Mouse (Mus musculus) heart, embryonic 10.5 days (tissue): Measurements from ENCODE around the gene Myo5a. TPM values are rescaled to one million over a fixed set of nuclear protein-coding genes. Genes with fewer than 3 reads are reported as not detected.

Source experiments
- DNase-seq: peaks from one replicate; pipeline ENCODE4 v3.0.0-alpha.2; 2017; ENCODE audit warnings: low spot score
- H3K27ac ChIP-seq: fragments of 300-500 bp; sonication (generic); 2 replicates; pipeline ENCODE4 v1.5.1; 2016; ENCODE audit warnings: mild to moderate bottlenecking
- H3K27me3 ChIP-seq: fragments of 300-500 bp; sonication (generic); 2 replicates; pipeline ENCODE4 v1.6.1; 2016; ENCODE audit warnings: mild to moderate bottlenecking; ENCODE audit not compliant: poor library complexity, insufficient read depth, severe bottlenecking
- H3K36me3 ChIP-seq: fragments of 300-500 bp; sonication (generic); 2 replicates; pipeline ENCODE4 v1.6.1; 2016; ENCODE audit warnings: mild to moderate bottlenecking, moderate library complexity
- H3K4me1 ChIP-seq: fragments of 300-500 bp; sonication (generic); 2 replicates; pipeline ENCODE4 v1.6.1; 2016; ENCODE audit warnings: mild to moderate bottlenecking
- H3K4me3 ChIP-seq: fragments of 300-500 bp; sonication (generic); 2 replicates; pipeline ENCODE4 v1.5.1; 2016; ENCODE audit warnings: mild to moderate bottlenecking, moderate library complexity
- H3K9me3 ChIP-seq: fragments of 300-500 bp; sonication (generic); 2 replicates; pipeline ENCODE4 v1.6.1; 2016; ENCODE audit warnings: mild to moderate bottlenecking, moderate library complexity
- WGBS: fragments of 180-500 bp; shearing (Covaris S2); methylation state at CpG from one replicate; pipeline ENCODE4 v1.1.7; 2016; 5-methylcytosine and 5-hydroxymethylcytosine counted together
- polyA plus RNA-seq: library from polyadenylated mRNA; unstranded; fragments of >200 nt; fragmentation: Nextera tagmentation; extraction: Ambion mirVana; gene quantifications from 2 replicates; pipeline ENCODE4 v1.2.1, GENCODE M21; 2016

Myo5a gene
- polyA plus RNA-seq, 1 experiment from 2014 or later = 13.6 TPM

GRCm38 (mm10) chr9:75087823-75088222, 17.0 kb downstream of the Myo5a start:
- Histone ChIP-seq H3K9me3 (no peaks in the 10 kb centered on the region), H3K4me3 (no peak overlapping the region), H3K36me3 (no peaks in the 10 kb centered on the region), H3K27me3 (no peaks in the 10 kb centered on the region), H3K4me1 (peaks cover 18% of the 10 kb centered on the region; the same call in 1 of the 2 replicates), H3K27ac (no peak overlapping the region)
- WGBS = 82% methylated on average over 2 of the region's 2 CpGs
- no peak for DNase-seq

GRCm38 (mm10) chr9:75089285-75089684, 18.5 kb downstream of the Myo5a start:
- Histone ChIP-seq H3K27me3 (no peaks in the 10 kb centered on the region), H3K4me1 (peaks cover 18% of the 10 kb centered on the region; the same call in 1 of the 2 replicates), H3K4me3 (no peak overlapping the region), H3K27ac (no peak overlapping the region), H3K9me3 (no peaks in the 10 kb centered on the region), H3K36me3 (no peaks in the 10 kb centered on the region)
- 65% methylated on average over 3 of the region's 3 CpGs for WGBS
- DNase-seq = no peak

GRCm38 (mm10) chr9:75092134-75092533, 21.3 kb downstream of the Myo5a start:
- Histone ChIP-seq H3K27me3 (no peaks in the 10 kb centered on the region), H3K36me3 (no peaks in the 10 kb centered on the region), H3K4me1 (0 out of 2 replicates have a peak, but pooled peaks cover 6% of the 10 kb centered on the region), H3K9me3 (no peaks in the 10 kb centered on the region), H3K4me3 (no peak overlapping the region), H3K27ac (no peak overlapping the region)
- 88% methylated on average over 1 of the region's 1 CpGs for WGBS
- no peak for DNase-seq

- H3K9me3 ChIP-seq = no peaks in the 10 kb centered on the region
- H3K4me1 ChIP-seq = no peaks in the 10 kb centered on the region
- 84% methylated on average over 3 of the region's 3 CpGs for WGBS
- H3K36me3 ChIP-seq = no peaks in the 10 kb centered on the region
- no peak overlapping the region for H3K27ac ChIP-seq
- no peak overlapping the region for H3K4me3 ChIP-seq
- no peak for DNase-seq
- no peaks in the 10 kb centered on the region for H3K27me3 ChIP-seq
Observed at GRCm38 (mm10) chr9:75094762-75095161, 23.9 kb downstream of the Myo5a start.

GRCm38 (mm10) chr9:75098937-75099336, 28.1 kb downstream of the Myo5a start:
- no peaks in the 10 kb centered on the region for H3K27me3 ChIP-seq
- DNase-seq = no peak
- WGBS = 90% methylated on average over 9 of the region's 9 CpGs

GRCm38 (mm10) chr9:75100157-75100781, 29.5 kb downstream of the Myo5a start:
- no peak overlapping the region for H3K4me3 ChIP-seq
- no peak for DNase-seq
- H3K27ac ChIP-seq = no peak overlapping the region
- 93% methylated on average over 8 of the region's 8 CpGs for WGBS
- no peaks in the 10 kb centered on the region for H3K4me1 ChIP-seq
- no peaks in the 10 kb centered on the region for H3K36me3 ChIP-seq
- no peaks in the 10 kb centered on the region for H3K27me3 ChIP-seq
- no peaks in the 10 kb centered on the region for H3K9me3 ChIP-seq

More at GRCm38 (mm10) chr9:75098937-75099336, 28.1 kb downstream of the Myo5a start:
- no peaks in the 10 kb centered on the region for H3K4me1 ChIP-seq
- H3K27ac ChIP-seq = no peak overlapping the region
- no peak overlapping the region for H3K4me3 ChIP-seq
- H3K9me3 ChIP-seq = no peaks in the 10 kb centered on the region
- no peaks in the 10 kb centered on the region for H3K36me3 ChIP-seq

GRCm38 (mm10) chr9:75102131-75102530, 31.3 kb downstream of the Myo5a start:
- Histone ChIP-seq H3K27ac (no peak overlapping the region), H3K36me3 (no peaks in the 10 kb centered on the region), H3K27me3 (no peaks in the 10 kb centered on the region), H3K9me3 (no peaks in the 10 kb centered on the region), H3K4me3 (no peak overlapping the region), H3K4me1 (no peaks in the 10 kb centered on the region)
- no peak for DNase-seq

GRCm38 (mm10) chr9:75116571-75117177, 45.9 kb downstream of the Myo5a start:
- Histone ChIP-seq H3K9me3 (no peaks in the 10 kb centered on the region), H3K27ac (no peak overlapping the region), H3K27me3 (no peaks in the 10 kb centered on the region), H3K36me3 (peaks cover 12% of the 10 kb centered on the region), H3K4me1 (0 out of 2 replicates have a peak, but pooled peaks cover 3% of the 10 kb centered on the region), H3K4me3 (no peak overlapping the region)
- 59% methylated on average over 2 of the region's 2 CpGs for WGBS
- no peak for DNase-seq

- no peaks in the 10 kb centered on the region for H3K9me3 ChIP-seq
- 88% methylated on average over 3 of the region's 3 CpGs for WGBS
- H3K27ac ChIP-seq = no peak overlapping the region
- DNase-seq = no peak
- 0 out of 2 replicates have a peak, but pooled peaks cover 3% of the 10 kb centered on the region for H3K4me1 ChIP-seq
- H3K4me3 ChIP-seq = no peak overlapping the region
- peaks cover 12% of the 10 kb centered on the region for H3K36me3 ChIP-seq
- no peaks in the 10 kb centered on the region for H3K27me3 ChIP-seq
Observed at GRCm38 (mm10) chr9:75121126-75121525, 50.3 kb downstream of the Myo5a start.

- no peaks in the 10 kb centered on the region for H3K9me3 ChIP-seq
- H3K4me1 ChIP-seq = no peaks in the 10 kb centered on the region
- H3K27me3 ChIP-seq = no peaks in the 10 kb centered on the region
- no peak for DNase-seq
- 69% methylated on average over 6 of the region's 6 CpGs for WGBS
- no peak overlapping the region for H3K27ac ChIP-seq
- H3K36me3 ChIP-seq = peaks cover 24% of the 10 kb centered on the region
- no peak overlapping the region for H3K4me3 ChIP-seq
Observed at GRCm38 (mm10) chr9:75124201-75124721, 53.4 kb downstream of the Myo5a start.

- Histone ChIP-seq H3K4me3 (no peak overlapping the region), H3K36me3 (peaks cover 23% of the 10 kb centered on the region; the same call in 1 of the 2 replicates), H3K9me3 (no peaks in the 10 kb centered on the region), H3K4me1 (no peaks in the 10 kb centered on the region), H3K27me3 (no peaks in the 10 kb centered on the region), H3K27ac (no peak overlapping the region)
- 53% methylated on average over 2 of the region's 2 CpGs for WGBS
- no peak for DNase-seq
Observed at GRCm38 (mm10) chr9:75130553-75130952, 59.7 kb downstream of the Myo5a start.

GRCm38 (mm10) chr9:75146911-75147310, 76.1 kb downstream of the Myo5a start:
- Histone ChIP-seq H3K27me3 (no peaks in the 10 kb centered on the region), H3K36me3 (peaks cover 23% of the 10 kb centered on the region), H3K4me3 (no peak overlapping the region), H3K9me3 (no peaks in the 10 kb centered on the region), H3K4me1 (0 out of 2 replicates have a peak, but pooled peaks cover 3% of the 10 kb centered on the region), H3K27ac (no peak overlapping the region)
- DNase-seq = no peak
- 50% methylated on average over 5 of the region's 5 CpGs for WGBS

GRCm38 (mm10) chr9:75160525-75160924, 89.7 kb downstream of the Myo5a start:
- H3K4me3 ChIP-seq = no peak overlapping the region
- H3K27me3 ChIP-seq = no peaks in the 10 kb centered on the region
- no peak for DNase-seq
- H3K9me3 ChIP-seq = no peaks in the 10 kb centered on the region
- peaks cover 4% of the 10 kb centered on the region; the same call in 1 of the 2 replicates for H3K4me1 ChIP-seq
- H3K36me3 ChIP-seq = peaks cover 23% of the 10 kb centered on the region
- no peak overlapping the region for H3K27ac ChIP-seq
- WGBS = 87% methylated on average over 6 of the region's 6 CpGs
